Mouse (Mus musculus) spleen, postnatal 36 days (tissue): ENCODE data around the gene Cd180.

Source experiments
- DNase-seq, 2 experiments: peaks; one replicate each; pipeline ENCODE4 v3.0.0; 2022; ENCODE audit warnings: low spot score in 2 of 2, mixed read lengths in 1 of 2

Gene Cd180

DNA sequence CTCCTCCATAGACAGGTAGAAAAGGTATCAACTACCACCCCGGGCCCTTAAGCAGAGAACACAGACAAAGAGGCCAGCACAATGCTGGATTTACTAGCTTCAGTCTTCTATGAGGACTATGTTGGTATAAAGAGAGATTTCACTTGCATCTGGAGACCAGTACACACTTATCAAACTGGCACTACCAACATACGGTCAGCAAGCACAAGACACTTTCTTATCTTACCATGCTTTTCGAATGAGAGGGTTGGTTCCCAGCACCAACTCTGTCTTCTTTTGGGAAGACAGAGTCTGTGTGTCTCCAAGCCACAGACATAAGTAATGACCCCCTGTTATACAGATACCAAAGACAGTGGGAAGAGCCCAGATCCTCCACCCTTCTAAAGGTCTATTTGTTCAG, 85.5 kb downstream of the Cd180 start:
- DNase-seq: no peak

DNA sequence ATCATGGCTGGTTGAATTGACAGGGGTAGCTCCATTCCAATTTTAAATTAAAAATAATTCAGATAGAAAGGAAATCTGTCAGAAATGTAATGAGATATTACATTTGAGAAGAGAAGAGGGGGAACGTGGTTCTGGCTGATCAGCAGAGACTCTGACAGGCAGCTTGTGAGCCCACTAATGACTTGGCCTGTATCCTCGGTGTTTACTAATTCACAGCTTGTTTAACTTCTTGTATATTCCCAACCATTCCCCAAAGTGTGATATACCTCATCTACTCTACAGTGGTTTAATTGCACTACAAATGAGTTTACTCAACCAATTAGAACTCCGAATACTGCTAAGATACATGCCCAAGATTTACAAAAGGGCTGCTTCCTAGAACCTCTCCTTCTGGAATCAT, 85.9 kb downstream of the Cd180 start:
- DNase-seq: no peak

DNA sequence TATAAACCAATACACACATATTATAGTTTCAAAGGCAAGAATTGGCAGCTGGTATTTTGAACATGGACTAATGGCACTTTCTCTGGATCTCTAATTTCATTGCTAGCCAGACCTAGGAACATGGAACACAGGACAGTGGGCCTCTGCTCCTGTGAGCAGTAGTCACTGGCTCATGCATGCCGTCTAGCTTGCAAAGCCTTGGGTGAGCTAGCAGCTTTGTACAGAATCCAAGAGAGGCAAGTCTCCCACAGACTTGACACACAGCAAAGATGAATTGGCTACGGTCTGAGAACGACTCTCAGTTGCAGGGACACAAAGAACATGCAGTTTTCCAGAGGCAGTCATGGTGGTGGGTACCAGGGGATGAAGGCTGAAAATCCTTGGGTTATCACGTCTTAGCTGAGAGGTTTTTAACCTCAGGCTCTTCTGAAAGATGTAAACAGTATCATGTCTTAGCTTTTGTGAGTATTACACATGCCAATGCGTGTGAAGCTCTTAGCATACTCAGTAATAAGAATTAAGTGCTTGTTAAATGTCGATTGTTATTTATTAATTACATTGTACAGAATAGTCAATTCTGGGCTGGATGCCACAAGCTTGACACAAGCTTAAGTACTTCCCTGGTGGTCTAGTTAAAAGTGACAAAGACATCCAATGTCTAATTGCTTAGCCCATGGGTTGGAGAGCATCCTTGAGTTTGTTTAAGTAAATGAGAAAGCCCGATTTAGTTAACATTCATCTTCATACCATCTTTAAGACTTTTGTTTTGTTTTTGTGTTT, 90.4 kb downstream of the Cd180 start:
- no peak for DNase-seq

DNA sequence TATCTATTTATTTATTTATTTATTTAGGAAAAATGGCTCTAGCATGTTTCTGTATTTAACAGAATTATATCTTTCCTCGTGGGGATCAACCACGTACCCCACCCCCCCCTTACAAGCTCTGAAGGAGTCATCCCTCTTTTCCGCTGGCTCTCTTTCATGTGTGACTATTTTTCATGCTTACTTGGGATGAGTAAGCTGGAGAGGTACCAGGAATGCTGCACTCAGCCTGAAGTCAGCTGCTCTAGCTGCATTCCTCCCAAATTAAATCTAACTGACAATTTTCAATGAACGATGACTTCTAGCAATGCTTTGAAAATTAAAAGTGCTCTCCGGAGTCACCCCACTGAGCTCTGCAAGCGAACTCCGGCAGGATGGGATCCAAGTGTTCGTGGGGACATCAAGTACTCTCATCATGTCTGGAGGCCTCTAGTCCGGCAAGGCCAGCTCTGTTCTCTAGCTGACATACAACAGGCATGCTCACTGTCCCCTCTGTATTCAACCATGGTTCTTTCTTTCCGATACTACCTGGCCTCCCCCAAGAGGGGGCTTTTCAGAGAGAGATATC, 93.4 kb downstream of the Cd180 start:
- no peak for DNase-seq
